ENCODE assay signal across 8 mouse cellular contexts in the genomic region with DNA sequence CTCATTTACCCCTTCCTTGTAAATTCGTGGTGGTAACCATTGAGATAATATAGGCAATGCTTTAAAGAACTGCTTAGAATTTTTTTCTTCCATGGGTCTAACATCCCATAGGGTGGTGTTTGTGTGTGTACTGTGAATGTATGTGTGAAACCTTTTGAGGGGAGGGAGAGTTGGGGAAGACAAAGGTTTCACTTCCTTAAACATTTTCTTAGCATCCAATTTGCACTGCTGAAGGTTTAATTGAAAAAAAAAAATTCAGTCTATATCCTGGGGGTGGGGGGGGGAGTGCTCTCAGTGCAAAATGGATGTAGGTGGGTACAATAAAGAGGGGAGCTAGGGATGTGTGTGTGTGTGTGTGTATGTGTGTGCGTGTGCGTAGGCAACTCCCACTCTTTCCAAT. TPM values are rescaled to one million over a fixed set of nuclear protein-coding genes. Genes with fewer than 3 reads are reported as not detected.
DNase-seq lines count a peak whose midpoint lies in the region; ATAC-seq and TF ChIP-seq lines count a peak whose summit lies in the region.

No protein-coding gene starts in this region.

- H3K36me3 ChIP-seq in kidney, adult 2 months (ENCODE audit: control insufficient read depth, insufficient read depth, low read length), result no peaks in the 10 kb centered on the region
- no peaks in the 10 kb centered on the region for H3K36me3 ChIP-seq in hindbrain, embryonic 15.5 days
- no peaks in the 10 kb centered on the region for H3K36me3 ChIP-seq in midbrain, embryonic 15.5 days (replicated peaks)

- H3K27ac ChIP-seq in kidney, adult 2 months (ENCODE audit: insufficient read depth, low read depth, low read length), result no peak overlapping the region
- H3K27ac ChIP-seq in cortical plate, adult 2 months (ENCODE audit: insufficient read depth, low read length), result peak overlapping the region; percentile 88; the same call in 1 of the 2 replicates
- peak overlapping the region; percentile 98 for H3K27ac ChIP-seq in hindbrain, embryonic 15.5 days (replicated peaks)
- peak overlapping the region; percentile 98 for H3K27ac ChIP-seq in midbrain, embryonic 15.5 days

- 27% methylated on average over 3 of the region's 3 CpGs for WGBS in kidney, adult 2 months
- 7% methylated on average over 3 of the region's 3 CpGs for WGBS in hindbrain, embryonic 15.5 days
- WGBS in midbrain, embryonic 15.5 days, result 12% methylated on average over 3 of the region's 3 CpGs

- DNase-seq in kidney, adult 2 months, result no peak
- DNase-seq in kidney, postnatal 14 days, result no peak
- no peak for DNase-seq in thymus, adult 18-20 months
- DNase-seq in ovary, postnatal 14 days (ENCODE audit: low spot score), result no peak
- no peak for DNase-seq in adrenal gland, adult 8-10 months

- peaks cover 29% of the 10 kb centered on the region for H3K4me1 ChIP-seq in kidney, adult 2 months (ENCODE audit: control insufficient read depth, insufficient read depth, low read length)
- H3K4me1 ChIP-seq in cortical plate, adult 2 months (ENCODE audit: control insufficient read depth, insufficient read depth, low read length), result peaks cover 12% of the 10 kb centered on the region
- H3K4me1 ChIP-seq in hindbrain, embryonic 15.5 days (replicated peaks), result peaks cover 66% of the 10 kb centered on the region
- peaks cover 67% of the 10 kb centered on the region for H3K4me1 ChIP-seq in midbrain, embryonic 15.5 days

- H3K9ac ChIP-seq in hindbrain, embryonic 15.5 days, result peak overlapping the region; percentile 98
- H3K9ac ChIP-seq in midbrain, embryonic 15.5 days, result peak overlapping the region; percentile 97

- H3K27me3 ChIP-seq in kidney, adult 2 months (replicated peaks; ENCODE audit: control insufficient read depth, insufficient read depth, low read length), result no peaks in the 10 kb centered on the region
- no peaks in the 10 kb centered on the region for H3K27me3 ChIP-seq in hindbrain, embryonic 15.5 days
- no peaks in the 10 kb centered on the region for H3K27me3 ChIP-seq in midbrain, embryonic 15.5 days (replicated peaks)

- no peak for TF ChIP-seq POLR2A in kidney, adult 2 months (IDR thresholded peaks at IDR 0.05; ENCODE audit: low read depth, low read length)
- TF ChIP-seq POLR2A in cortical plate, adult 2 months (IDR thresholded peaks at IDR 0.05; ENCODE audit: extremely low read depth, insufficient read depth, low read length), result no peak

- H3K4me2 ChIP-seq in hindbrain, embryonic 15.5 days, result peak overlapping the region; percentile 81
- peak overlapping the region; percentile 93 for H3K4me2 ChIP-seq in midbrain, embryonic 15.5 days

- no peak for ATAC-seq in hindbrain, embryonic 15.5 days (ENCODE audit: low FRiP score, low read depth)
- ATAC-seq in midbrain, embryonic 15.5 days (replicated peaks), result no peak

- peak overlapping the region; percentile 72 for H3K4me3 ChIP-seq in kidney, adult 2 months (ENCODE audit: insufficient read depth, low read depth, low read length)
- H3K4me3 ChIP-seq in cortical plate, adult 2 months (ENCODE audit: insufficient read depth, low read length), result peak overlapping the region; percentile 95
- H3K4me3 ChIP-seq in hindbrain, embryonic 15.5 days, result peak overlapping the region; percentile 97
- peak overlapping the region; percentile 84 for H3K4me3 ChIP-seq in midbrain, embryonic 15.5 days

- no peaks in the 10 kb centered on the region for H3K9me3 ChIP-seq in hindbrain, embryonic 15.5 days
- H3K9me3 ChIP-seq in midbrain, embryonic 15.5 days, result no peaks in the 10 kb centered on the region

- TF ChIP-seq CTCF in kidney, adult 2 months (conservative IDR thresholded peaks at IDR 0.05; ENCODE audit: insufficient read depth, insufficient read length, low read depth, low read length), result no peak
- no peak for TF ChIP-seq CTCF in cortical plate, adult 2 months (IDR thresholded peaks at IDR 0.05; ENCODE audit: extremely low read depth, insufficient read depth, low read length)

RNA-seq across cellular contexts. Expression of a gene that starts 0.5 kb away (rescaled TPM):
- polyA plus RNA-seq in kidney, adult 2 months (2012; rRNA removed), result 23.1 and 25.1 TPM in 2 replicates
- polyA plus RNA-seq in cortical plate, adult 2 months (2012; rRNA removed), result 13.8 and 14.6 TPM in 2 replicates
- polyA plus RNA-seq in hindbrain, embryonic 15.5 days (2015; fragmentation: Nextera tagmentation; extraction: Ambion mirVana), result 10.7 and 11.9 TPM in 2 replicates
- polyA plus RNA-seq in midbrain, embryonic 15.5 days (2015; fragmentation: Nextera tagmentation; extraction: Ambion mirVana), result 12.5 and 13.0 TPM in 2 replicates
- total RNA-seq in adrenal gland, adult 8-10 months (2022), result 10 to 100 TPM; 48.9 to 76.1 (median 66.7) TPM

RNA-seq across cellular contexts. Expression of a gene that starts 27.3 kb away (rescaled TPM):
- 9.0 and 11.6 TPM in 2 replicates for polyA plus RNA-seq in kidney, adult 2 months (2012; rRNA removed)
- 0.11 TPM in 1 of 2 replicates, not detected in the other for polyA plus RNA-seq in cortical plate, adult 2 months (2012; rRNA removed)
- polyA plus RNA-seq in hindbrain, embryonic 15.5 days (2015; fragmentation: Nextera tagmentation; extraction: Ambion mirVana), result not detected in 2 replicates
- not detected in 2 replicates for polyA plus RNA-seq in midbrain, embryonic 15.5 days (2015; fragmentation: Nextera tagmentation; extraction: Ambion mirVana)
- total RNA-seq in adrenal gland, adult 8-10 months (2022), result not detected

RNA-seq across cellular contexts. Expression of a gene that starts 41.2 kb away (rescaled TPM):
- not detected in 2 replicates for polyA plus RNA-seq in kidney, adult 2 months (2012; rRNA removed)
- 0.04 TPM in 1 of 2 replicates, not detected in the other for polyA plus RNA-seq in cortical plate, adult 2 months (2012; rRNA removed)
- polyA plus RNA-seq in hindbrain, embryonic 15.5 days (2015; fragmentation: Nextera tagmentation; extraction: Ambion mirVana), result not detected in 2 replicates
- not detected in 2 replicates for polyA plus RNA-seq in midbrain, embryonic 15.5 days (2015; fragmentation: Nextera tagmentation; extraction: Ambion mirVana)
- not detected for total RNA-seq in adrenal gland, adult 8-10 months (2022)
